Mouse (Mus musculus) limb, embryonic 10.5 days (tissue): ENCODE results near the gene Myo7a. TPM values are rescaled to one million over a fixed set of nuclear protein-coding genes. Genes with fewer than 3 reads are reported as not detected.
A peak's percentile ranks its signal among the peaks of the same experiment; 100 is the strongest.

Experiments
- DNase-seq: peaks from one replicate; pipeline ENCODE4 v3.0.0-alpha.2; 2017; ENCODE audit warnings: low spot score
- H3K27ac ChIP-seq: fragments of 300-500 bp; sonication (generic); 2 replicates; pipeline ENCODE4 v1.5.1; 2016; ENCODE audit warnings: mild to moderate bottlenecking
- H3K27me3 ChIP-seq: fragments of 300-500 bp; sonication (generic); 2 replicates; pipeline ENCODE4 v1.6.1; 2016; ENCODE audit warnings: low read depth, mild to moderate bottlenecking; ENCODE audit not compliant: poor library complexity, severe bottlenecking
- H3K36me3 ChIP-seq: fragments of 300-500 bp; sonication (generic); 2 replicates; pipeline ENCODE4 v1.6.1; 2016; ENCODE audit warnings: mild to moderate bottlenecking, moderate library complexity
- H3K4me1 ChIP-seq: fragments of 300-500 bp; sonication (generic); 2 replicates; pipeline ENCODE4 v1.6.1; 2016
- H3K4me3 ChIP-seq: fragments of 300-500 bp; sonication (generic); 2 replicates; pipeline ENCODE4 v1.5.1; 2016; ENCODE audit warnings: mild to moderate bottlenecking, moderate library complexity
- H3K9me3 ChIP-seq: fragments of 300-500 bp; sonication (generic); replicated peaks from 2 replicates; pipeline ENCODE4 v1.6.1; 2016; ENCODE audit warnings: mild to moderate bottlenecking
- WGBS: fragments of 180-500 bp; shearing (Covaris S2); methylation state at CpG from one replicate; pipeline ENCODE4 v1.1.7; 2016; 5-methylcytosine and 5-hydroxymethylcytosine counted together
- polyA plus RNA-seq: library from polyadenylated mRNA; unstranded; fragments of >200 nt; fragmentation: Nextera tagmentation; extraction: Ambion mirVana; gene quantifications from 2 replicates; pipeline ENCODE4 v1.2.1, GENCODE M21; 2016

Myo7a gene
- polyA plus RNA-seq, 1 experiment from 2014 or later, result 18.6 TPM

- Histone ChIP-seq H3K27ac (no peak overlapping the region), H3K4me1 (peaks cover 28% of the 10 kb centered on the region), H3K9me3 (no peaks in the 10 kb centered on the region), H3K27me3 (0 out of 2 replicates have a peak, but pooled peaks cover 4% of the 10 kb centered on the region), H3K36me3 (no peaks in the 10 kb centered on the region), H3K4me3 (no peak overlapping the region)
- DNase-seq, result no peak
- WGBS, result 17% methylated on average over 9 of the region's 9 CpGs
Measured at GRCm38 (mm10) chr7:98139216-98139615, 19.9 kb upstream of the Myo7a start.

GRCm38 (mm10) chr7:98137995-98138394 lies 18.7 kb upstream of the Myo7a start:
- Histone ChIP-seq H3K9me3 (no peaks in the 10 kb centered on the region), H3K27me3 (no peaks in the 10 kb centered on the region), H3K27ac (no peak overlapping the region), H3K36me3 (no peaks in the 10 kb centered on the region), H3K4me3 (no peak overlapping the region), H3K4me1 (peaks cover 28% of the 10 kb centered on the region)
- 79% methylated on average over 2 of the region's 2 CpGs for WGBS
- DNase-seq, result no peak

GRCm38 (mm10) chr7:98137583-98137982 lies 18.3 kb upstream of the Myo7a start:
- H3K27ac ChIP-seq, result no peak overlapping the region
- H3K9me3 ChIP-seq, result no peaks in the 10 kb centered on the region
- H3K4me1 ChIP-seq, result peaks cover 28% of the 10 kb centered on the region
- H3K4me3 ChIP-seq, result no peak overlapping the region
- H3K36me3 ChIP-seq, result no peaks in the 10 kb centered on the region
- DNase-seq, result no peak
- 48% methylated on average over 3 of the region's 3 CpGs for WGBS
- no peaks in the 10 kb centered on the region for H3K27me3 ChIP-seq

- no peaks in the 10 kb centered on the region for H3K36me3 ChIP-seq
- peaks cover 5% of the 10 kb centered on the region; the same call in 1 of the 2 replicates for H3K4me1 ChIP-seq
- H3K9me3 ChIP-seq, result no peaks in the 10 kb centered on the region
- H3K27ac ChIP-seq, result no peak overlapping the region
- H3K27me3 ChIP-seq, result no peaks in the 10 kb centered on the region
- no peak for DNase-seq
- 94% methylated on average over 8 of the region's 8 CpGs for WGBS
- no peak overlapping the region for H3K4me3 ChIP-seq
Measured at GRCm38 (mm10) chr7:98131751-98132150, 12.4 kb upstream of the Myo7a start.

DNA sequence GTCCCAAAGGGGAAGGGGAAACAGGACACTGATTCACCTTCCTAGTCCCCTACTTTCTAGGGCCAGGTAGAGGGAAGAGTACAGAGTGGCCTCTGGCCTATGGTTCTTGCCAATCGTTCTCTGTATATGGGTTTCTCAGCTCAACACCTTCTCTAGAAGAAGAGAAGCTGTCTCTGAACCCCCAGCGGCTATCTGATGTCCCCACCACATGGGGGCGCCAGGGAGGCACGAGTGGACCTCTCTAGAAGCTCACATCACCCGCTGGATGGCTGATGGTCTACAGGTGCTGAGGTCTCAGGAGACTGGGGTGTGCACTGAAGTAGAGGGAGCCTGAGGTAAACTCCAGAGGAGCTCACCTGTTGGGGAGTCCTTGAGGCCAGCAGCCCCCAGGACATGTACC lies 6.1 kb upstream of the Myo7a start:
- H3K27me3 ChIP-seq, result peaks cover 11% of the 10 kb centered on the region; the same call in 1 of the 2 replicates
- peak; percentile 54 for DNase-seq
- H3K9me3 ChIP-seq, result no peaks in the 10 kb centered on the region
- H3K4me1 ChIP-seq, result peaks cover 7% of the 10 kb centered on the region; the same call in 1 of the 2 replicates
- no peak overlapping the region for H3K4me3 ChIP-seq
- H3K27ac ChIP-seq, result no peak overlapping the region
- 38% methylated on average over 5 of the region's 5 CpGs for WGBS
- H3K36me3 ChIP-seq, result no peaks in the 10 kb centered on the region

GRCm38 (mm10) chr7:98124701-98125100 lies 5.4 kb upstream of the Myo7a start:
- Histone ChIP-seq H3K4me1 (peaks cover 15% of the 10 kb centered on the region), H3K27ac (no peak overlapping the region), H3K9me3 (no peaks in the 10 kb centered on the region), H3K27me3 (peaks cover 11% of the 10 kb centered on the region; the same call in 1 of the 2 replicates), H3K4me3 (no peak overlapping the region), H3K36me3 (no peaks in the 10 kb centered on the region)
- DNase-seq, result no peak
- WGBS, result 71% methylated on average over 5 of the region's 5 CpGs

DNA sequence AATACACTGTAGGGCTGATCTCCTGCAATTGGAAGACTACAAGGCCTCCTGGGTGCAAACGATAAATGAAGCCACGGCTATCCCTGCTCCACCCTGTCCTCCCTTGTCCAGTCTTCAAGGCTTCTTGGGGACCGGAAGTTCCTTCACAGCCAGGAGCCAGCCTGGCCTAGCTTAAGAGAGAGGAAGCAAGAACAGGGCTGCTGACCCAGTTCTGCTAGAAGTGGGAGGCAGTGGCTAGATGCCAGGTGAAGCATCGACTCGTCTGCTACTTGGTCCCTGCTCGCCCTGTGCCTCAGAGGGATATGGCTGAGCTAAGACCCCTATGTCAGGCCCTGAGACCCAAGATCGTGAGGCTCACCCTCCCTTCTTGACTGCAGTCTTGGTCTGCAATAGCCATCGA lies 2.3 kb upstream of the Myo7a start:
- Histone ChIP-seq H3K9me3 (no peaks in the 10 kb centered on the region), H3K4me1 (peaks cover 18% of the 10 kb centered on the region), H3K36me3 (no peaks in the 10 kb centered on the region), H3K27ac (no peak overlapping the region), H3K4me3 (no peak overlapping the region), H3K27me3 (peaks cover 11% of the 10 kb centered on the region; the same call in 1 of the 2 replicates)
- 88% methylated on average over 8 of the region's 8 CpGs for WGBS
- no peak for DNase-seq

DNA sequence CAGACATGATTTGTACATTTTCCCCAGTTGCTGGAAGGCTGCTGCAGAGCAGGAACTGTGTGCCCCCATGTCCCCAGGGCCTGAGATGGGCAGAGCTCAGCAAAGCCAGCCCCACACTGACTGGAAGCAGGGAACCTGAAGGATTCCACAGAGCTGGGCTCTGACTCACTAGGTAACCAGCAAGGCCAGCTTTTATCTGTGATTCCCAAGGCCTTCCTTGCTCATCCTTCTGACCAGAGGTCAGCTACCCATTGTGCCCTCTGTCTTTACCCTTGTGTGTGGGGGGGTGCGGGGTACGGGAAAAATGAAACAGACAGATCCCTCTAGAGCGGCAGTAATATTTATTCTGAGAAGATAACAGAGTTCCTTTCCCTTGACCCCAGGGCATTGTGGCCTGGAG lies 1.9 kb upstream of the Myo7a start:
- peaks cover 18% of the 10 kb centered on the region for H3K4me1 ChIP-seq

DNA sequence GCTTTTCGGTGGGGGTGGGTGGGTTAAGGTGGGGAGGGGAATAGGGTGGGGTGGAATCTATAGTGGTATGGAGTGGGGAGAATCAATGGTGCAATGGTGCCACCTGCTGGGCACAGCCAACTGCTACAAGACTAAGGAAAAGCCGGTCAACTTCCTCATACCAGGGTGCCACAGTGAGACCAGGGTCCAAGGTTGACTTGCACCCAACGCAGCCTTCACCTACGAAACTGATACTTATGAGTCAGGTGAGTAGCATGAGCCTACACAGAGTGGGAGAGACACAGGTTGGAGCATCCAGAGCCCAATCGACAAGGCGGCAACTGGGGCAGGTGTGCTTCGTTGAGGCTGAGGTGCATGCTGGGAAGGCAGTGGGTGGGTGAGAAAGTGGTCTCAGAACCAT lies 1.0 kb upstream of the Myo7a start:
- H3K4me1 ChIP-seq, result peaks cover 18% of the 10 kb centered on the region
- H3K36me3 ChIP-seq, result no peaks in the 10 kb centered on the region
- DNase-seq, result peak; percentile 87
- H3K27me3 ChIP-seq, result peaks cover 11% of the 10 kb centered on the region; the same call in 1 of the 2 replicates
- no peak overlapping the region for H3K27ac ChIP-seq
- H3K4me3 ChIP-seq, result peak overlapping the region; percentile 41
- 4% methylated on average over 7 of the region's 7 CpGs for WGBS
- H3K9me3 ChIP-seq, result no peaks in the 10 kb centered on the region

More for the DNA sequence above, 1.9 kb upstream of the Myo7a start:
- H3K9me3 ChIP-seq, result no peaks in the 10 kb centered on the region
- 91% methylated on average over 3 of the region's 3 CpGs for WGBS
- no peaks in the 10 kb centered on the region for H3K36me3 ChIP-seq
- H3K27ac ChIP-seq, result no peak overlapping the region
- DNase-seq, result no peak
- H3K27me3 ChIP-seq, result peaks cover 11% of the 10 kb centered on the region; the same call in 1 of the 2 replicates
- H3K4me3 ChIP-seq, result no peak overlapping the region

DNA sequence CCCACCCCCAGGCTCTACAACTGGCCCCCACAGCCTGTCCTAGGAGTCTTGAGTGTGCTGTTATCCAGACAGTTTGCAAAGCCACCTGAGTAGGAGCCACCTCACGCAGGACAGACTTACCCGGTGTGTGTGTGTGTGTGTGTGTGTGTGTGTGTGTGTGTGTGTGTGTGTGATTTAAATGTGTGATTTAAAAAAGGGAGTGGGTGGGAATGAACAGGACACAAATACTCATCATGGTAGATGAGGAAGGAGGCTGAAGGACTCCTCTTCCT lies 573 bp upstream of the Myo7a start:
- no peak for DNase-seq
- Histone ChIP-seq H3K27ac (0 out of 2 replicates have a peak overlapping the region, but pooled peaks have one; percentile 0), H3K36me3 (no peaks in the 10 kb centered on the region), H3K4me3 (peak overlapping the region; percentile 41; the same call in 1 of the 2 replicates), H3K27me3 (peaks cover 11% of the 10 kb centered on the region; the same call in 1 of the 2 replicates), H3K4me1 (peaks cover 18% of the 10 kb centered on the region), H3K9me3 (no peaks in the 10 kb centered on the region)
- 77% methylated on average over 2 of the region's 2 CpGs for WGBS

DNA sequence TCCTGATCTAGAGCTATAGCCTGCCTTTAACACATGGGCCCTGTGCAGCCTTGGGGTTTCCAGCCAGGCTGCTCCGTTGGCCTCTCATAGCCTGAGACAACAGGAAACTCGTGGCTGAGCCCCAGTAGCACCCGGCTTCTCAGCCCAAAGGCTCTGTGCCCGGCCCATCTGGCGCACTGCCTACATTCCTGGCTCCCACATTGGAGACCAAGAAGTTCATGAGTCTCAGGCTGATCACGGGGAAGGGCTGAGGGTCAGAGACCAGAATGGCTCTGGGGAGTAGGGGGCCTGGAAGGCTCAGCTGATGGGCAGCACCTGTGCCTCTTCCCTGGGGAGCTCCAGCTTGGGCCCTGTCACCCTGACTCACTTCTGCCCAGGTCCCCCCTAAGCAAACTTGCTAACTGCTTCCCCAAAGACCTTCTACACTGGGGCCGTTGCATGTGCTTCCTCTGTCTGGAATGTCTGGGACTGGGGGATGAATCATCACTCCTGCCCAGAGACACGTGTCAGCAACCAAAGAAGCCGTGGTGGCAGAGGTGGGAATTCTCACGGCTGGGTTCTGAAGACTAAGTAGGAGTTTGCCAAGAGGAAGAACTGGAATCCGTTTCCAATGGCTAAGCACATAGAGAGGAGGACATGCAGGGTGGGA lies 2.2 kb downstream of the Myo7a start:
- Histone ChIP-seq H3K4me3 (no peak overlapping the region), H3K27me3 (peaks cover 21% of the 10 kb centered on the region), H3K27ac (no peak overlapping the region; the same call in 1 of the 2 replicates), H3K4me1 (peaks cover 18% of the 10 kb centered on the region), H3K36me3 (no peaks in the 10 kb centered on the region), H3K9me3 (no peaks in the 10 kb centered on the region)
- DNase-seq, result no peak
- WGBS, result 77% methylated on average over 11 of the region's 11 CpGs

DNA sequence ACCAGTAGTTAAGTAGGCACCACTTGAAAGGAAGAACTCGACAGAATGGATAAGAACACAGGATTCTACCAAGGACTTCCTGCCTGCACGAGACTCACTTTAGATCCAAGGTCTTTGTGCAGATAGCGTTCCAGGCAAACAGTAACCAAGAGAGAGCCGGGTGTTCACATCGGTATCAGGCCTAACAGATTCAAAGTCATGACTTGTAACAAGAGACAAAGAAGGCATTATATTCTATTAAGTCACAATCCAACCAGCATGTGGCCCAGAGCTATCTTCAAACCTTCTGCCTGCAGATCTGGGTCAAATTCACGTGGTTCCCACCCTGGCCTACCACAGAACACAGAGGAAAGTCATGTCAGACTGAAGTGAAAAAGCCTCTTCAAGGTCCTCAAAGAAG lies 4.7 kb downstream of the Myo7a start:
- 75% methylated on average over 6 of the region's 6 CpGs for WGBS

DNA sequence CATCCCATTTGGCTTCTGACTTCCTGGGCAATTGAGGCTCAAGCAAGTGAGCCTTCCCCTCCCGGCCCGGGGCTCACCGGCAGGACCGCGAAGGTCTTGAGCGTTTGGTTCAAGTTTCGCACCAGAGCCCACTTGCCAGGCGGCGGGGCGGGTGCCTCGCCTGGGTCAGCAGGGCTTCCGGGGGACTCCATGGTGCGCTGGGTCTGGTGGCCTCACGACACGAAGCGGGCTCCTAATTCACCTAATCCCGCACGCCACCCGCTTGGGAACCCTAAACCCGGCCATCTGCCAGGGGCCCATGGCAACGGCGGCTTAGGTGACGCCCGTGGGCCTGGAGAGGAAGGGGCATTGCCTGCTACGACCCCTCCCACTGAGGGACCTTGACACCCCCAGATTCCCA lies 8.1 kb downstream of the Myo7a start:
- Histone ChIP-seq H3K27ac (peak overlapping the region; percentile 44; the same call in 1 of the 2 replicates), H3K27me3 (peaks cover 41% of the 10 kb centered on the region), H3K9me3 (no peaks in the 10 kb centered on the region), H3K36me3 (no peaks in the 10 kb centered on the region), H3K4me3 (peak overlapping the region; percentile 47), H3K4me1 (peaks cover 11% of the 10 kb centered on the region)
- DNase-seq, result peak; percentile 58
- 2% methylated on average over 25 of the region's 25 CpGs for WGBS

More for the DNA sequence above, 4.7 kb downstream of the Myo7a start:
- peaks cover 35% of the 10 kb centered on the region for H3K27me3 ChIP-seq
- H3K9me3 ChIP-seq, result no peaks in the 10 kb centered on the region
- no peak overlapping the region for H3K27ac ChIP-seq
- H3K4me3 ChIP-seq, result no peak overlapping the region
- no peaks in the 10 kb centered on the region for H3K36me3 ChIP-seq
- no peak for DNase-seq
- peaks cover 19% of the 10 kb centered on the region for H3K4me1 ChIP-seq

DNA sequence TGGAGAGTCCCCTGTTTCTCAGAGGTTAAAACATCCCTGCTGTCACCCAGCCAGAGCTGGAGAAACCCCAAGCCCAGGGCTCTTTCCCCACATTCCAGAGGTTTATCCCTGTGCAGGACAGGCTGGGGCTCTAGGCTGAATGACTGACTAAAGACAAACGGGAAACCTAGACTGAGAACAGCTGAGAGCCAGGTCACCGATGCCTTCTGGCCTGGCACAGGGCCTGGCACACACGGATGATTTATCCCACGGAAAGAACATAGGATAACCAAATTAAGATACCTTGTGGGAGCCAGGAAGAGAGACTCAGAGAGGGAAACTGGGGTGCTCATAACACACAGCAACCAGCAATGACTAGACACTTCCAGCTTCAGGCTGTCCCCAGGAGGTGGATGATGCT lies 9.6 kb downstream of the Myo7a start:
- peaks cover 41% of the 10 kb centered on the region for H3K27me3 ChIP-seq
- no peak overlapping the region for H3K4me3 ChIP-seq
- no peak overlapping the region; the same call in 1 of the 2 replicates for H3K27ac ChIP-seq
- no peaks in the 10 kb centered on the region for H3K9me3 ChIP-seq
- H3K36me3 ChIP-seq, result no peaks in the 10 kb centered on the region
- DNase-seq, result no peak
- peaks cover 17% of the 10 kb centered on the region for H3K4me1 ChIP-seq
- 84% methylated on average over 4 of the region's 4 CpGs for WGBS
